Mouse (Mus musculus) kidney, embryonic 16.5 days (tissue): ENCODE data around the gene Ccer2. TPM values are rescaled to one million over a fixed set of nuclear protein-coding genes. Genes with fewer than 3 reads are reported as not detected.
A peak's percentile ranks its signal among the peaks of the same experiment; 100 is the strongest.

ENCODE experiments used
- ATAC-seq: fragments of 200-750 bp; cut with Nextera tagmentation; 2 replicates; pipeline ENCODE4 v1.8.0; 2017; ENCODE audit warnings: moderate TSS enrichment; ENCODE audit not compliant: low FRiP score, low TSS enrichment
- H3K27ac ChIP-seq: fragments of 300-500 bp; sonication (generic); 2 replicates; pipeline ENCODE4 v1.5.1; 2014; ENCODE audit warnings: low read length
- H3K27me3 ChIP-seq: fragments of 300-500 bp; sonication (generic); 2 replicates; pipeline ENCODE4 v1.6.1; 2014; ENCODE audit warnings: low read length, control low read depth, mixed read lengths; ENCODE audit not compliant: insufficient read depth
- H3K36me3 ChIP-seq: fragments of 300-500 bp; sonication (generic); 2 replicates; pipeline ENCODE4 v1.6.1; 2014; ENCODE audit warnings: low read length, control low read depth, mixed read lengths; ENCODE audit not compliant: insufficient read depth
- H3K4me1 ChIP-seq: fragments of 300-500 bp; sonication (generic); 2 replicates; pipeline ENCODE4 v1.6.1; 2014; ENCODE audit warnings: low read length, control low read depth, mixed read lengths; ENCODE audit not compliant: insufficient read depth
- H3K4me2 ChIP-seq: fragments of 300-500 bp; sonication (generic); replicated peaks from 2 replicates; pipeline ENCODE4 v1.6.1; 2014; ENCODE audit warnings: low read depth, low read length
- H3K4me3 ChIP-seq: fragments of 300-500 bp; sonication (generic); 2 replicates; pipeline ENCODE4 v1.5.1; 2014; ENCODE audit warnings: mild to moderate bottlenecking, low read length
- H3K9ac ChIP-seq: fragments of 300-500 bp; sonication (generic); replicated peaks from 2 replicates; pipeline ENCODE4 v1.6.1; 2014; ENCODE audit warnings: low read length
- H3K9me3 ChIP-seq: fragments of 300-500 bp; sonication (generic); 2 replicates; pipeline ENCODE4 v1.6.1; 2016; ENCODE audit warnings: low read length, control low read depth
- WGBS: fragments of 180-500 bp; shearing (Covaris S2); extraction: QIAGEN DNeasy Blood & Tissue Kit; methylation state at CpG from one replicate; pipeline ENCODE4 v1.1.7; 2014; 5-methylcytosine and 5-hydroxymethylcytosine counted together
- polyA plus RNA-seq: library from polyadenylated mRNA; unstranded; fragments of >200 nt; fragmentation: Nextera tagmentation; extraction: Ambion mirVana; gene quantifications from 2 replicates; pipeline ENCODE4 v1.2.1, GENCODE M21; 2015

Gene Ccer2
- polyA plus RNA-seq, 1 experiment from 2014 or later, result not detected

- no peak overlapping the region for H3K27ac ChIP-seq
- no peaks in the 10 kb centered on the region for H3K9me3 ChIP-seq
- H3K4me1 ChIP-seq, result peaks cover 10% of the 10 kb centered on the region
- H3K4me2 ChIP-seq, result no peak overlapping the region
- no peak overlapping the region for H3K9ac ChIP-seq
- WGBS, result 81% methylated on average over 3 of the region's 3 CpGs
- no peaks in the 10 kb centered on the region for H3K27me3 ChIP-seq
- no peak for ATAC-seq
- no peak overlapping the region for H3K4me3 ChIP-seq
- H3K36me3 ChIP-seq, result no peaks in the 10 kb centered on the region
Measured at GRCm38 (mm10) chr7:28794496-28794895, 38.5 kb downstream of the Ccer2 start.

GRCm38 (mm10) chr7:28795832-28796231, 39.9 kb downstream of the Ccer2 start:
- H3K4me3 ChIP-seq, result peak overlapping the region; percentile 35

DNA sequence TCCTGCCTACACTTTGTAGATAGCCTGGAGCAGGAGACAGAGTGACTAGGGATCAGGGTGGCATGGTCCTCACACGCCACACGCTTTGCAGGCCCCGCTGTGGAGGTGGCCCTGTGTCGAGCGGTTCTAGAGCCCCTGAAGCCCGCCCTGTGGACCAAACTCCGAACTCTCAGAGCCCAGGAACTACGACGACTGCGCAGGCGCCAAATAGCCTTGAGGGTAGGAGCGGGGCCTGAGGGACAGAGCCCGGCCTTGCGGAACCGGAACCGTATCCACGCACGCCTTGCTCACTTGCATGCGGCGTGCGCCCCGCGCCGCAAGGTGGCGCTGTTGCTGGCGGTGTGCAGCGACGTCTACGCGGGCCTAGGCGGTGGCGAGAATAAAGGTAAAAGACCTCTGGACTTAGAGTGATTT, 40.6 kb downstream of the Ccer2 start:
- H3K9me3 ChIP-seq, result no peaks in the 10 kb centered on the region
- peak overlapping the region; percentile 35 for H3K4me3 ChIP-seq
- no peaks in the 10 kb centered on the region for H3K27me3 ChIP-seq
- H3K4me1 ChIP-seq, result peaks cover 16% of the 10 kb centered on the region
- peak; percentile 85 for ATAC-seq
- H3K9ac ChIP-seq, result peak overlapping the region; percentile 69
- WGBS, result 12% methylated on average over 32 of the region's 32 CpGs
- H3K27ac ChIP-seq, result peak overlapping the region; percentile 64
- H3K4me2 ChIP-seq, result peak overlapping the region; percentile 53
- no peaks in the 10 kb centered on the region for H3K36me3 ChIP-seq

More at GRCm38 (mm10) chr7:28795832-28796231, 39.9 kb downstream of the Ccer2 start:
- peaks cover 10% of the 10 kb centered on the region for H3K4me1 ChIP-seq
- 67% methylated on average over 15 of the region's 15 CpGs for WGBS
- peak overlapping the region; percentile 64 for H3K27ac ChIP-seq
- H3K9ac ChIP-seq, result peak overlapping the region; percentile 69
- peak overlapping the region; percentile 53 for H3K4me2 ChIP-seq
- H3K36me3 ChIP-seq, result no peaks in the 10 kb centered on the region
- no peaks in the 10 kb centered on the region for H3K27me3 ChIP-seq
- H3K9me3 ChIP-seq, result no peaks in the 10 kb centered on the region
- ATAC-seq, result no peak

GRCm38 (mm10) chr7:28799994-28800393, 44.0 kb downstream of the Ccer2 start:
- Histone ChIP-seq H3K4me3 (no peak overlapping the region), H3K9ac (no peak overlapping the region), H3K9me3 (no peaks in the 10 kb centered on the region), H3K4me1 (peaks cover 43% of the 10 kb centered on the region), H3K27ac (no peak overlapping the region), H3K27me3 (no peaks in the 10 kb centered on the region), H3K36me3 (no peaks in the 10 kb centered on the region), H3K4me2 (no peak overlapping the region)
- no peak for ATAC-seq
- 93% methylated on average over 9 of the region's 9 CpGs for WGBS

DNA sequence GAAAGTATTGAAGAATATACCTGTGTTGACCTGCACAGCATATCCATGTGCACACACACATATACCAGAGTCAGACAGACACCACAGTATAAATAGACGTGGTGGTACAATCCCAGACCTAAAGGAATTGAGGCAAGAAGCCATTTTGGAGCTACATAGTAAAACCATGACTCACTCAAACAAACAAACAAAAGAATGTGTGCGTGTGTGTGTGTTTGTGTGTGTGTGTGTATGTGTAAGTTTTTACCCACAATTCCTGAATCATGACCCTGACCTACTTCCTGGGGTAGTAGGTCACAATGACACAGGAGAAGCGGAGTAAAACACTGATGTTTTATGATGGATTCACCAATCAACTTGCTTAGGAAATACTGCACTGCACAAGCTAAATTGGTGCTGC, 45.5 kb downstream of the Ccer2 start:
- Histone ChIP-seq H3K9me3 (no peaks in the 10 kb centered on the region), H3K27ac (peak overlapping the region; percentile 98), H3K27me3 (no peaks in the 10 kb centered on the region), H3K4me2 (no peak overlapping the region), H3K9ac (no peak overlapping the region), H3K4me1 (peaks cover 40% of the 10 kb centered on the region), H3K4me3 (no peak overlapping the region), H3K36me3 (no peaks in the 10 kb centered on the region)
- 52% methylated on average over 3 of the region's 3 CpGs for WGBS
- no peak for ATAC-seq

GRCm38 (mm10) chr7:28801901-28802670, 46.1 kb downstream of the Ccer2 start:
- peak; percentile 65 for ATAC-seq
- Histone ChIP-seq H3K4me1 (peaks cover 34% of the 10 kb centered on the region), H3K9ac (peak overlapping the region; percentile 65), H3K4me2 (peak overlapping the region; percentile 44), H3K36me3 (no peaks in the 10 kb centered on the region), H3K4me3 (peak overlapping the region; percentile 7; the same call in 1 of the 2 replicates), H3K27me3 (no peaks in the 10 kb centered on the region), H3K27ac (peak overlapping the region; percentile 98), H3K9me3 (no peaks in the 10 kb centered on the region)
- WGBS, result 11% methylated on average over 10 of the region's 10 CpGs

GRCm38 (mm10) chr7:28802846-28803588, 47.0 kb downstream of the Ccer2 start:
- Histone ChIP-seq H3K36me3 (no peaks in the 10 kb centered on the region), H3K9me3 (no peaks in the 10 kb centered on the region), H3K4me3 (no peak overlapping the region), H3K4me1 (peaks cover 39% of the 10 kb centered on the region), H3K27me3 (no peaks in the 10 kb centered on the region), H3K9ac (peak overlapping the region; percentile 65), H3K27ac (peak overlapping the region; percentile 98), H3K4me2 (peak overlapping the region; percentile 44)
- ATAC-seq, result peak; percentile 81
- whole genome bisulfite sequencing, result 5% methylated on average over 10 of the region's 10 CpGs

- no peaks in the 10 kb centered on the region for H3K36me3 ChIP-seq
- ATAC-seq, result no peak
- 17% methylated on average over 4 of the region's 4 CpGs for WGBS
- H3K27ac ChIP-seq, result peak overlapping the region; percentile 98
- peak overlapping the region; percentile 65 for H3K9ac ChIP-seq
- H3K4me3 ChIP-seq, result no peak overlapping the region
- peaks cover 43% of the 10 kb centered on the region for H3K4me1 ChIP-seq
- no peaks in the 10 kb centered on the region for H3K9me3 ChIP-seq
- no peaks in the 10 kb centered on the region for H3K27me3 ChIP-seq
- H3K4me2 ChIP-seq, result peak overlapping the region; percentile 44; the same call in 1 of the 2 replicates
Measured at GRCm38 (mm10) chr7:28803756-28804155, 47.8 kb downstream of the Ccer2 start.

- 74% methylated on average over 4 of the region's 4 CpGs for WGBS
- Histone ChIP-seq H3K27me3 (no peaks in the 10 kb centered on the region), H3K9ac (no peak overlapping the region), H3K4me2 (no peak overlapping the region), H3K4me3 (no peak overlapping the region), H3K36me3 (no peaks in the 10 kb centered on the region), H3K9me3 (no peaks in the 10 kb centered on the region), H3K4me1 (peaks cover 36% of the 10 kb centered on the region), H3K27ac (no peak overlapping the region)
- ATAC-seq, result no peak
Measured at GRCm38 (mm10) chr7:28806869-28807268, 50.9 kb downstream of the Ccer2 start.
